Mouse (Mus musculus): ENCODE data around the gene Btbd35f13. TPM values are rescaled to one million over a fixed set of nuclear protein-coding genes. Genes with fewer than 3 reads are reported as not detected.

Btbd35f13 gene
- total RNA-seq (2023): not detected

GRCm38 (mm10) chrX:33656872-33657271, at the start of gene Btbd35f13:
Gene Btbd35f13 (plus strand): TSS chrX:33657172.

GRCm38 (mm10) chrX:33702249-33702648, 45.3 kb downstream of the Btbd35f13 start, which contains the start of gene Btbd35f14:
Gene Btbd35f14 (minus strand): TSS chrX:33702349.

Other genes starting within 250 kb of the Btbd35f13 start
- not detected for gene Btbd35f15, start 79.9 kb upstream of the Btbd35f13 start, total RNA-seq (2023)
- gene Btbd35f14, start 45.2 kb downstream of the Btbd35f13 start, total RNA-seq (2023): not detected